Mouse (Mus musculus): ENCODE data around the gene Dolpp1.

The Dolpp1 gene

GRCm38 (mm10) chr2:30440211-30440700, 48.2 kb downstream of the Dolpp1 start:
- in situ Hi-C loops (cut with MboI; ENCODE audit: low sequenced_read_pairs): no loop called here

- in situ Hi-C loops (cut with MboI; ENCODE audit: low sequenced_read_pairs): no loop called here
These were observed 48.9 kb downstream of the Dolpp1 start for GRCm38 (mm10) chr2:30440701-30441517.

GRCm38 (mm10) chr2:30441518-30442497, 49.8 kb downstream of the Dolpp1 start:
- in situ Hi-C loops (cut with MboI; ENCODE audit: low sequenced_read_pairs): no loop called here

- in situ Hi-C loops (cut with MboI; ENCODE audit: low sequenced_read_pairs): no loop called here
These were observed 50.4 kb downstream of the Dolpp1 start for GRCm38 (mm10) chr2:30442498-30442890.

GRCm38 (mm10) chr2:30443281-30443680, 51.2 kb downstream of the Dolpp1 start:
- in situ Hi-C loops (cut with MboI; ENCODE audit: low sequenced_read_pairs): no loop called here

GRCm38 (mm10) chr2:30444006-30444405, 52.0 kb downstream of the Dolpp1 start:
- in situ Hi-C loops (cut with MboI; ENCODE audit: low sequenced_read_pairs): no loop called here

- in situ Hi-C loops (cut with MboI; ENCODE audit: low sequenced_read_pairs): no loop called here
These were observed 52.4 kb downstream of the Dolpp1 start for GRCm38 (mm10) chr2:30444450-30444849.

GRCm38 (mm10) chr2:30445312-30445711, 53.3 kb downstream of the Dolpp1 start:
- in situ Hi-C loops (cut with MboI; ENCODE audit: low sequenced_read_pairs): no loop called here

GRCm38 (mm10) chr2:30446891-30447826, 55.1 kb downstream of the Dolpp1 start:
- in situ Hi-C loops (cut with MboI; ENCODE audit: low sequenced_read_pairs): no loop called here

- in situ Hi-C loops (cut with MboI; ENCODE audit: low sequenced_read_pairs): no loop called here
These were observed 56.3 kb downstream of the Dolpp1 start for GRCm38 (mm10) chr2:30448371-30448770.
